Mouse (Mus musculus): ENCODE results near the gene Pgp.

The Pgp gene

DNA sequence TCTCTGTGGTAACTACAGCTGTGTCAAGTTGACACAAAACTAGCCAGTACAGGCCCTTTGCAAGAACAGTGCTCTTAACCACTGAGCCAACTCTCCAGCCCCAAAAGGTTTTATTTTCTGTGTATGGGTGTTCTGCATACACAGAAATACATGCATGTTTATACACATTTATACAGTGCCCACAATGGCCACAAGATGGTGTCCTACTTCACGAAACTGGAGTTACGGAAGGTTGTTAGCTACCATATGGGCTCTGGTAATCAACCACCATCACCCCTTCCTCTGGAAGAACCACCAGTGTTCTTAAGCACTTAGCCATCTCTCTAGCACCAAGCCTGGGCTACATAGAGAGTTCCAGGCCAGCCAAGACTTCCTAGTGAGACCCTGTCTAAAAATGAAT is 8.6 kb upstream of the Pgp start:
- no peak for DNase-seq (ENCODE audit: low spot score)

DNA sequence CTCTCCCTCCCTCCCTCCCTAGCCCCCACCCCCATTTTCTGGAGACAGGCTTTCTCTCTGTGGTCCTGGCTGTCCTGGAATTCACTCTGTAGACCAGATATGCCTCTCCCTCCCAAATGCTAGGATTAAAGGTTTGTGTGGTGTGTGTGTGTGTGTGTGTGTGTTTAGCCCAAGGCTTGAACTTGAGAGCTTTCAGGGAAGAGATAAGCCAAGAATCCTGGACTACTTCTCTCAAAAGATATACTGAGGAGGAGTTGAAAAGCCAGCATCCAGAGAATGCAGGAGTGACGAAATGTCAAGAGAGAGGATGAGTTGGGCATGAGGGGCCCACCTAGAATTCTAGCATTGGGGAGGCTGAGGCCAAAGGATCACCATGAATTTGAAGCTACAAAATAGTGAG is 7.3 kb upstream of the Pgp start:
- no peak for DNase-seq (ENCODE audit: low spot score)

GRCm38 (mm10) chr17:24463374-24464133 is 6.6 kb upstream of the Pgp start:
- no peak for DNase-seq (ENCODE audit: low spot score)

DNA sequence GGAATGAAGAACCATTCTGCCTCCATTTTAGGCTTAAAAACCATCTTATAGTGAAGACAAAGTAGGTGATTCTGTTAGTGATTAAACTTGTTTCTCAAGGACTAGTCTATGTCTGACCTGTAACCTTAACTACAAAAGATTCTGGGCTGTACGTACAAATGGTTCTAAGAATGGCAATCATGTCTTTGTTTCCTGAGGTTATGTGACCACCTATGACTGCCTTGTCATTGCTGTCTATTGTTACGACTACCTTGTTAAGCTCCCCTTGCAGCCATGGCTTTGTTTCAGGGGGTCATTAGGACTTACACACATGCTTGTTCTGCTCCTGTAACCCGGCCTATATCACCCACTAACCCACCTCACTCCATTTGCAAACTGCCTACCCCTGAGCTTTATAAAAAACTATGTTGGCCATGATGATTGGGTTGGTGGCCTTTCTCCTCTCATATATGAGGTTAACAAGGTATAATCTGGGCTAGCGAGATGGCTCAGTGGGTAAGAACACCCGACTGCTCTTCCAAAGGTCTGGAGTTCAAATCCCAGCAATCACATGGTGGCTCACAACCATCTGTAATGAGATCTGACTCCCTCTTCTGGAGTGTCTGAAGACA is 1.5 kb upstream of the Pgp start:
- DNase-seq (ENCODE audit: low spot score), result no peak

GRCm38 (mm10) chr17:24469336-24469909 is 769 bp upstream of the Pgp start:
- no peak for DNase-seq (ENCODE audit: low spot score)

GRCm38 (mm10) chr17:24470701-24471527 is 722 bp downstream of the Pgp start:
- no peak for DNase-seq (ENCODE audit: low spot score)

DNA sequence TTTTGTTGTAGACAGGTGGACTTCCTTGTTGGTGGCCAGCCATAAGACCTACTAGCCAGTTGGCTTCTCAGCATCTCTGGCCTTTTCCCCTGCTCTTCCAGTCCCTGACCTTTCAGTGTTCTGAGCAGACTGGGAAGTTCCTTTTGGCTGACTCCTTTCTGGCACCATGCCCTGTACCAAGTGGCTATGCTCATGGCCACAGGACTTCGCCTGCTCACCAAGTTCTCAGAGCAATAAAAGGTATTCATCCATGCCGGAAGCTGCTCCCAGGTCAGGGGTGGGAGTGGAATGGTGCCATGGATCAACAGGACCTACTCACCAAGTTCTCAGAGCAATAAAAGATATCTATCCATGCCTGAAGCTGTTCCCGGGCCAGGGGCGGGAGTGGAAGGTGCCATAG is 2.3 kb downstream of the Pgp start:
- no peak for DNase-seq (ENCODE audit: low spot score)

- DNase-seq (ENCODE audit: low spot score), result no peak
Observed at GRCm38 (mm10) chr17:24473612-24474275, 3.6 kb downstream of the Pgp start, which contains the start of gene Bricd5. Bricd5 (plus strand) TSS chr17:24473884.

GRCm38 (mm10) chr17:24474557-24474956 is 4.4 kb downstream of the Pgp start:
- DNase-seq (ENCODE audit: low spot score), result no peak

DNA sequence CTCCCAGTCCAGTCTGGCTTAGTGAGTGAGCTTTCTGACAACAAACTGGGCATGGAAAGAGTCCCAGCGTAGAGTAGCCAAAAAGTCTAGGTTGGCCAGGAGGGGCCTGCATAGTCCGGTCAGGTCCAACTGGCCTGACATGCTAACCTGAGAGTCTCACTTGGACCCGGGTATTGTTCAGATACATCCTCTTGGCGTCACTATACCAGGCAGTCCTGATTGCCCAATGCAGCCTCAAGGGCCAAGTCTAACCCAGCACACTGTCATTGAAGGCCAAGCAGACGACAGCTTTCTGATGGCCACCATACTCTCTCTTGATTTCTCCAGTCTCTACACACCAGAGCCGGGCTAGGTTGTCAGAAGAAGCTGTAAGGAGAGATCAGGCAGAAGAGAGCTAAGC is 5.4 kb downstream of the Pgp start:
- DNase-seq (ENCODE audit: low spot score), result no peak

DNA sequence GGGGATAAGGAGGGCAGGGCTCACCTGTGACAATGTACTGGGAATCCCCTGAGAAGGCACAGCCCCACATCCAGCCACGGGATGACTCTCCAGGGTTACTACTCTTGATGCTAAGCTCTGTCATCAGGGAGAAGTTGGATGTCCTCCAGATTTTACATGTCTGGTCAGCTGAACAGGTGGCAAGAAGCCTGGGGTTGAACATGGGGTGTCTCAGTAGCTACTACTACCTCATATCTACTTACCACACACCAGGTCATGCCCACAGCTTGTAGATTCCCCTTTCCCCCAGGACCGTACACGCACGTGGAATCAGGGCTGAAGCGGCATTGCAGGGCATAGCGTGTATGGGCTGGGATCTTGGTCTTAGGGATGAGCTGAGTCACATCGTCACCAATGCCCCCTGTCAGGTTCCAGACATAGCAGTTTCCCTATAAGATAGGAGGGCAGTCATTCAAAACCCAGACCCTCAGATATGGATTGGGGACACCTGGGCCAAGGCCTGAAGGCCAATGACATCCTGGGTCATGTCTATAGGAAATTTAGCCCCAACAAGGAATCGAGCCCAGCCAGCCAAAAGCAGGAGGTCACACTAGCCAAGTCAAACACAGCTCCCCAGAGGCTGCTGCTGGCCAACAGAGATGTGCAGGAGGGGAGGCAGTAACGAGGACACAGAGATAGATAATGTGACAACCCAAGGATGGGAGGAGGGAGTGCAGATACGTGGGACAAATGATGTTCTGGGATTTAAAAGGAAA is 6.0 kb downstream of the Pgp start:
- no peak for DNase-seq (ENCODE audit: low spot score)

DNA sequence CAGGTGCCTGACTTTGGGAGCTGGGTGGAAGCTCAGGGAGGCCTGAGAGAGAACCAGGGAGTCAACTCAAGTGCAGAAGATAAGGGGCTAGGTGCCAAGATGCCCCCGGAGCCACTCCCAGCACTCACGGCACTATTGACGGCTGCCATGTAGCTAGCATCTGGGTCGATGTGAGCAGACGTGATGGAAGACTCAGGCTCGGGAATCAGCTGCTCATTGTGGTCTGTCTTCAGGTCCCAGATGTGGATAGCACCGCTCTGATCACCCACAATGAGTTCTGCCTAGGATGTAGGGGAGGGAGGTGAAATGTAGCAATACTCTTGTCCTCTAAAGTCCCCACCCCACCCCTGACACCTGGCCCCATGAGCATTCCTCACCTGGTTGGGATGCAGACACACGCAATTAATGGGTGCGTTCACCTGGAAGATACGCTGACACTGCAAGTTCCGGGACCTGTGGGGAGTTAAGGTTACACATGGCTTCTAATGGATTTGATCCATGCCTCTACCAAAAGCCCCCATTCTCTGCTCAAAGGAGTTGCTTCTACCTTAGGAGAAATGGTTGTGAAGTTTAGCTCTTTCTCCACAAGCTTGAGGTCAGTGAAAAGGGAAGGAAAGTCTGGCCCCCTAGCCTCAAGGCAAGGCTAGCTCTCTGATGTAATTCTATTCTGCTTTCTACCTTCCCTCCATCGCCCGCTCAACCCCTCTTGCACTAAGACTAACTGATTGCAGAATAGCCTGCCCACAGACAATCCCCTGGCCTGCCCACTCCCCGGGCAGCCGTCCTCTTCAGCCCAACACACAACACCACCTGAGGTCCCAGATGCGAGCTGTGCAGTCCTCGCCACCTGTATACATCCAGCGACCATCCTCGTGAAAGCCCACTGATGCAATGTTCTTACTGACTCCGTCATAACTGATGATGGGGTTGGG is 7.1 kb downstream of the Pgp start:
- no peak for DNase-seq (ENCODE audit: low spot score)

DNA sequence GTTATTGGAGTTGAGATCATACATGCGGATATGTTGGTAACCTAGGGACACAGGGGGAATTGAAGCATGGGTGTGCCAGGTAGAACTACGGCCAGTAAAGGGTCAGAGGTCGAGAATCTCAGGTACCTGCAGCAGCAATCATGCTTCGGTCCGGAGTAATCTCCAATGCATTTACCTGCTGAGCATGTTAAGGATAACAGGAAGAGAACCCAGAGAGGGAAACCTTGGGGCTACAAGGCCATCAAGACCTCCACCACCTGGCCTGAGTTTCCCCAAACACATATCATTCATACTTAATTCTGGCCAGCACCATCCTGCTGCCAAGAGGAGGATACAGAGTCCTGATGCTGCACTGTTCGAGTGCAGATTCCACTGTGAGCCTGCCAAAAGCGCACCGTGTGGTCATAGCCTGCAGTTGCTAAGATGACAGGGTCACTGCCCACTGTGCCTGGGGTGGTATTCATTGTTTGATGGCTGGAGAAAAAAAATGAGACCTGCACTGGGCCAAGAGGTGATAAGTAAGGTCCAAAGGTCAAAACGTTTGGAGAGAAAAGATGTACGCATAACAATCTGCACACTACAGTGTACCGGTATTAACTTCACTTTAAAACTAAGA is 7.9 kb downstream of the Pgp start:
- DNase-seq (ENCODE audit: low spot score), result no peak

GRCm38 (mm10) chr17:24478663-24479380 is 8.6 kb downstream of the Pgp start, which contains the start of gene Mlst8:
Mlst8 (minus strand) TSS chr17:24479078.
- peak; percentile 94 for DNase-seq (ENCODE audit: low spot score)

- no peak for DNase-seq (ENCODE audit: low spot score)
Observed at GRCm38 (mm10) chr17:24479431-24479830, 9.2 kb downstream of the Pgp start.

DNA sequence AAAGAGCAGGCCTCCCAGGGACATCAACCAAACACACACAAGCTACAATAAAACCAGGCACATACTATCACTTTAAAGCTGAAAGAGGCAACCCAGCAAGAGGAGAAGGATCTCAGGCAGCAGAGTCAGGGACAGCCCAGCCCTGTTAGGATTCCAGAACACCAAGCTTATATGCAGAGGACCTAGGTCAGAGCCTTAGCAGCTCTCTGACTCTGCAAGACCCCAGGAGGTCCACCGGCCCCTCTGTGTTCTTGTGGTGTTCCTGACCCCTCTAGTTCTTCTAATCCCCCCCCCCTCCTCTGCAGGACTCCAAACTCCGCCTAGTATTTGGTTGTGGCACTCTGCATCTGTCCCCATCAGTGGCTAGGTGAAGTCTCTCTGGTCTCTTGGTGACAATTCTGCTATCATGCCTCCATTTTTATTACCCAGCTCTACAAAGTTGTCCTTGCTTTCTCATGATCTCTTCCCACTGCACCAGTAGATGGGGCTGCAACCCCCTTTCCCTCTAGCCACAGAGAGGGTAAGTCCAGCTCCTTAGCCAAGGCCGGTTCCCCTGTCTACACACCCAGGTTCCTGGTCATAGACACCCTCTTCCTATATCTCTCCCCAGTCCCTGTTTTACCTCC is 10.1 kb downstream of the Pgp start:
- no peak for DNase-seq (ENCODE audit: low spot score)

GRCm38 (mm10) chr17:24481027-24481815 is 11.0 kb downstream of the Pgp start:
- no peak for DNase-seq (ENCODE audit: low spot score)

DNA sequence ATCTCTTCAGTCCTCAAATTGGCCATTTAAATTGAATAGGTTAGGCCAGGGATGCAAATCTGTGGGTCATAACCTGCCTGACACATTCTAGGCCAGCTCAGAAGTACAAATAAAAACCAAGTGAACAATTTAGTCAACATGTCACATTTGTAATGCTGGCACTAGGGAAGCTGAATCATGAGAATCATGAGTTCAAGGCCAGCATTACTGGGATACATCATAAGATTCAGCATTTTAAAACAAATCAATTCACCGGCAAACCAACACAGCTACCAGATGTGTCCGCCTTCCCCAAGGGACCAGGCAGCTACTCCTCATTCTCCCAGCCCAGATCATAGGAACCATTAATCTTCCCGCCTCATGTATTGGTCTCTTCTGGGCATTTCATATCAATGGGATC is 13.3 kb downstream of the Pgp start:
- DNase-seq (ENCODE audit: low spot score), result no peak

All from urinary bladder, postnatal 10 days (tissue).